Mouse (Mus musculus): Measurements from ENCODE around the gene Olfr985. TPM values are rescaled to one million over a fixed set of nuclear protein-coding genes. Genes with fewer than 3 reads are reported as not detected.

Gene Olfr985
- not detected in 2 replicates for polyA plus RNA-seq (2015; fragmentation: Nextera tagmentation; extraction: Ambion mirVana)

- Histone ChIP-seq H3K4me2 (no peak within 1 kb of the TSS), H3K9ac (no peak within 1 kb of the TSS), H3K4me1 (no peaks in the 10 kb centered on the region), H3K27me3 (no peaks in the 10 kb centered on the region), H3K36me3 (ENCODE audit: poor library complexity, severe bottlenecking) (no peaks in the 10 kb centered on the region), H3K9me3 (replicated peaks) (no peaks in the 10 kb centered on the region), H3K27ac (no peak within 1 kb of the TSS), H3K4me3 (no peak within 1 kb of the TSS)
- WGBS = 91% methylated on average over 1 of the region's 1 CpGs
- ATAC-seq = no peak
Measured at GRCm38 (mm10) chr9:40130084-40130483, at the start of gene Olfr985. Gene Olfr985, minus strand, starts transcription at chr9:40130184.

GRCm38 (mm10) chr9:40177017-40177416 lies 47.0 kb upstream of the Olfr985 start:
- Histone ChIP-seq H3K36me3 (ENCODE audit: poor library complexity, severe bottlenecking) (no peaks in the 10 kb centered on the region), H3K4me1 (no peaks in the 10 kb centered on the region), H3K9ac (no peak overlapping the region), H3K27ac (no peak overlapping the region), H3K9me3 (replicated peaks) (no peaks in the 10 kb centered on the region), H3K4me2 (no peak overlapping the region), H3K27me3 (no peaks in the 10 kb centered on the region), H3K4me3 (no peak overlapping the region)
- 89% methylated on average over 6 of the region's 6 CpGs for WGBS
- ATAC-seq = no peak

GRCm38 (mm10) chr9:40166446-40166845 lies 36.5 kb upstream of the Olfr985 start:
- H3K4me2 ChIP-seq = no peak overlapping the region

GRCm38 (mm10) chr9:40155118-40155644 lies 25.2 kb upstream of the Olfr985 start:
- no peaks in the 10 kb centered on the region for H3K27me3 ChIP-seq

More at GRCm38 (mm10) chr9:40166446-40166845, 36.5 kb upstream of the Olfr985 start:
- 91% methylated on average over 1 of the region's 1 CpGs for WGBS
- Histone ChIP-seq H3K9ac (no peak overlapping the region), H3K4me1 (no peaks in the 10 kb centered on the region), H3K27ac (no peak overlapping the region), H3K27me3 (no peaks in the 10 kb centered on the region), H3K4me3 (no peak overlapping the region), H3K36me3 (ENCODE audit: poor library complexity, severe bottlenecking) (no peaks in the 10 kb centered on the region), H3K9me3 (replicated peaks) (no peaks in the 10 kb centered on the region)
- no peak for ATAC-seq

GRCm38 (mm10) chr9:40141544-40141943 lies 11.6 kb upstream of the Olfr985 start:
- Histone ChIP-seq H3K4me2 (no peak overlapping the region), H3K9ac (no peak overlapping the region), H3K4me3 (no peak overlapping the region), H3K27me3 (no peaks in the 10 kb centered on the region), H3K27ac (no peak overlapping the region), H3K9me3 (replicated peaks) (no peaks in the 10 kb centered on the region), H3K4me1 (no peaks in the 10 kb centered on the region), H3K36me3 (ENCODE audit: poor library complexity, severe bottlenecking) (no peaks in the 10 kb centered on the region)
- no peak for ATAC-seq
- WGBS = 42% methylated on average over 1 of the region's 1 CpGs

More at GRCm38 (mm10) chr9:40155118-40155644, 25.2 kb upstream of the Olfr985 start:
- Histone ChIP-seq H3K27ac (no peak overlapping the region), H3K9me3 (replicated peaks) (no peaks in the 10 kb centered on the region), H3K4me3 (no peak overlapping the region), H3K4me2 (no peak overlapping the region), H3K4me1 (no peaks in the 10 kb centered on the region), H3K36me3 (ENCODE audit: poor library complexity, severe bottlenecking) (no peaks in the 10 kb centered on the region), H3K9ac (no peak overlapping the region)
- no peak for ATAC-seq
- 80% methylated on average over 4 of the region's 4 CpGs for WGBS

GRCm38 (mm10) chr9:40139484-40139883 lies 9.5 kb upstream of the Olfr985 start:
- no peak overlapping the region for H3K4me2 ChIP-seq
- no peak overlapping the region for H3K9ac ChIP-seq
- H3K4me3 ChIP-seq = no peak overlapping the region
- no peak overlapping the region for H3K27ac ChIP-seq
- no peaks in the 10 kb centered on the region for H3K27me3 ChIP-seq
- ATAC-seq = no peak
- H3K36me3 ChIP-seq (ENCODE audit: poor library complexity, severe bottlenecking) = no peaks in the 10 kb centered on the region
- H3K9me3 ChIP-seq (replicated peaks) = no peaks in the 10 kb centered on the region
- WGBS = 76% methylated on average over 4 of the region's 4 CpGs
- H3K4me1 ChIP-seq = no peaks in the 10 kb centered on the region

- WGBS = 86% methylated on average over 6 of the region's 6 CpGs
- ATAC-seq = no peak
Measured at GRCm38 (mm10) chr9:40136987-40137688, 7.2 kb upstream of the Olfr985 start.

GRCm38 (mm10) chr9:40130556-40130955 lies 572 bp upstream of the Olfr985 start:
- no peak overlapping the region for H3K9ac ChIP-seq
- H3K27ac ChIP-seq = no peak overlapping the region
- no peaks in the 10 kb centered on the region for H3K9me3 ChIP-seq (replicated peaks)
- H3K27me3 ChIP-seq = no peaks in the 10 kb centered on the region
- no peak overlapping the region for H3K4me2 ChIP-seq
- H3K36me3 ChIP-seq (ENCODE audit: poor library complexity, severe bottlenecking) = no peaks in the 10 kb centered on the region
- no peaks in the 10 kb centered on the region for H3K4me1 ChIP-seq
- no peak overlapping the region for H3K4me3 ChIP-seq
- no peak for ATAC-seq
- WGBS = 97% methylated on average over 1 of the region's 1 CpGs

More at GRCm38 (mm10) chr9:40136987-40137688, 7.2 kb upstream of the Olfr985 start:
- Histone ChIP-seq H3K4me2 (no peak overlapping the region), H3K4me1 (no peaks in the 10 kb centered on the region), H3K9me3 (replicated peaks) (no peaks in the 10 kb centered on the region), H3K27ac (no peak overlapping the region), H3K36me3 (ENCODE audit: poor library complexity, severe bottlenecking) (no peaks in the 10 kb centered on the region), H3K27me3 (no peaks in the 10 kb centered on the region), H3K9ac (no peak overlapping the region), H3K4me3 (no peak overlapping the region)

- ATAC-seq = no peak
- Histone ChIP-seq H3K9me3 (replicated peaks) (no peaks in the 10 kb centered on the region), H3K36me3 (ENCODE audit: poor library complexity, severe bottlenecking) (no peaks in the 10 kb centered on the region), H3K9ac (no peak overlapping the region), H3K4me2 (no peak overlapping the region), H3K27ac (no peak overlapping the region), H3K27me3 (no peaks in the 10 kb centered on the region), H3K4me1 (no peaks in the 10 kb centered on the region), H3K4me3 (no peak overlapping the region)
- WGBS = 88% methylated on average over 5 of the region's 5 CpGs
Measured at GRCm38 (mm10) chr9:40117287-40117659, 12.7 kb downstream of the Olfr985 start.

- ATAC-seq = no peak
- Histone ChIP-seq H3K9me3 (replicated peaks) (no peaks in the 10 kb centered on the region), H3K27me3 (no peaks in the 10 kb centered on the region), H3K4me3 (no peak overlapping the region), H3K4me2 (no peak overlapping the region), H3K9ac (no peak overlapping the region), H3K27ac (no peak overlapping the region), H3K4me1 (no peaks in the 10 kb centered on the region), H3K36me3 (ENCODE audit: poor library complexity, severe bottlenecking) (no peaks in the 10 kb centered on the region)
- WGBS = 75% methylated on average over 10 of the region's 10 CpGs
Measured at GRCm38 (mm10) chr9:40116645-40117286, 13.2 kb downstream of the Olfr985 start.

GRCm38 (mm10) chr9:40114106-40114505 lies 15.9 kb downstream of the Olfr985 start, which contains the start of gene Olfr984:
Gene Olfr984, minus strand, starts transcription at chr9:40114206.
- H3K9me3 ChIP-seq (replicated peaks) = no peaks in the 10 kb centered on the region

GRCm38 (mm10) chr9:40094769-40095168 lies 35.2 kb downstream of the Olfr985 start:
- ATAC-seq = no peak
- Histone ChIP-seq H3K4me3 (no peak overlapping the region), H3K27ac (no peak overlapping the region), H3K4me1 (no peaks in the 10 kb centered on the region), H3K9me3 (replicated peaks) (no peaks in the 10 kb centered on the region), H3K36me3 (ENCODE audit: poor library complexity, severe bottlenecking) (no peaks in the 10 kb centered on the region), H3K4me2 (no peak overlapping the region), H3K9ac (no peak overlapping the region), H3K27me3 (no peaks in the 10 kb centered on the region)
- 61% methylated on average over 3 of the region's 3 CpGs for WGBS

More at GRCm38 (mm10) chr9:40114106-40114505, 15.9 kb downstream of the Olfr985 start, which contains the start of gene Olfr984:
- H3K4me3 ChIP-seq = no peak within 1 kb of the TSS
- ATAC-seq = no peak
- no peak within 1 kb of the TSS for H3K27ac ChIP-seq
- no peaks in the 10 kb centered on the region for H3K36me3 ChIP-seq (ENCODE audit: poor library complexity, severe bottlenecking)
- no peaks in the 10 kb centered on the region for H3K4me1 ChIP-seq
- 85% methylated on average over 2 of the region's 2 CpGs for WGBS
- H3K4me2 ChIP-seq = no peak within 1 kb of the TSS
- no peaks in the 10 kb centered on the region for H3K27me3 ChIP-seq
- H3K9ac ChIP-seq = no peak within 1 kb of the TSS

All from forebrain, embryonic 13.5 days (tissue).